Mouse (Mus musculus) c-Kit-positive CD71-positive TER-119-positive erythroid progenitor cells, embryonic 14.5 days (primary cell): ENCODE measurements around the gene Myo15b.
A peak's percentile ranks its signal among the peaks of the same experiment; 100 is the strongest.

ENCODE experiments used
- DNase-seq: peaks from one replicate; pipeline ENCODE4 v3.0.0-alpha.2; 2013; ENCODE audit warnings: low spot score

The Myo15b gene

DNA sequence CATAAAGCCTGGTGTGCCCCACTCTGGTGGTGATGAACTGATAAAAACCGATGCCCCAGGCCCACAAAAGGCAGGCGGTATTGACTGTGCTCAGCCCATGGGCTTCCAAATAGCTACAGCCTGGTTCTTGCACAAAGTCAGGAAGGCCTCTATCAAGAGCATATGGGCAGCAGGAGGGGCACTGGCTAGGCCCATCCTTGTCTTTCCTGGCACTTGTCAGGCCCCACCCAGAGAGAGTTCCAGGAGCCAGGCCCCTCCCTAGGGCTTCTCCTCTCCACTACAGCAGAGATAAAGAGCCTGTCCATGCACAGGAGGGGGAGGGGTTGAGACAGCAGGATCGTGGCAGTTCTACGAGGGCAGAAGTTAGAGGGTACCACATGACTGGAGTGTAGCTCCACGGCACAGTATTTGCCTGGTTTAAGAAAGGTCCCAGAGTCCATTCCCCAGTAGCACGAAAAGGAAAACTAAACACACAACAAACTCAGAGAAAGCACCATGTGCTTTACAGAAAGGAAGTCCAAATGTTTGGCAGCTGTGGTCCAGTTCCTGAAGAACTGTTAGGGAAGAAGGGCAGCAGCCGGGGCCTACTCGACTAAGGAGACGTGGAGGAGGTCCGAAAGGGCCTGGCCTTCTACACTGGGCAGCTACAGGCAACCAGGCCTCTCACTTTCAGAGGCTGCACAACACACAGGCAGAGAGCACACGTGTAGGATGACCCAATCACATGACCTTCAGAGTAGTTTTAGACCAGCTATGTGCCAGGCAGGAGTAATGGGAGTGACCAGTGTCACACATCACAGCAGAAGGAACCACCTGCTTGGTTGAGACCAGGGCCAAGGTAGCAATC is 45.4 kb downstream of the Myo15b start:
- peak; percentile 81 for DNase-seq

DNA sequence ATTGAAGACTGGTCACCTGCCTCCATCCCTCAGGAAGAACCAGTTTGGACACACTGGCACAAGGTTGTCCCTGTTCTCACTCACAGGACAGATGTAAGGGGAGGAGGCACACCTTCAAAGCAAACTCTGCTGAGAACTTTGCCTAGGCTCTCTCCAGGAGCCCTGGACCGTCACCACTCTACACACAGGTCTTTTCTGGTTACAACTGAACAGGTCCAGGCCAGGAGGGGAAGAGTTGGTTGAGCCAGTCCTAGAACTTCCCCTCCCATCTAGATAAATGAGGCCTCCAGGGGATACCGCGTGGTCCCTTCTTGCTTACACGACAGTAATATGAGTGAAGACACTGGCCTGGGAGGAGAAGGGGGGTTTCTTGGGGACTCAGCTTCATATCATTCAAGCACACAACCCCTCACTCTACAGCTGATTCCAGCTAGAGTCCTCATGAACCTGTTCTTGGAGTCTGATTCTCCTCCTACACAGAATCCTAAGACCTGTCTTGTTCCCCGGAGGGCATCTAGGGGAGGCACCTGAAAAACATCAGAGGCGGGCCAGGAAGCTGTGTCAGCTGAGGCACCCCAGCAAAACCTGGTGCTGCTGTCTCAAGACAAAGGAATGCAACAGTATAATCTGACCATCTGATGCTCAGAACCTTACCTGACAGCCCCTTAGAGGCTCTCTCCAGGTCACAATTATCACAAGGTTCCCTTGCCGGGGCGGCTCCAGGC is 46.2 kb downstream of the Myo15b start:
- no peak for DNase-seq

DNA sequence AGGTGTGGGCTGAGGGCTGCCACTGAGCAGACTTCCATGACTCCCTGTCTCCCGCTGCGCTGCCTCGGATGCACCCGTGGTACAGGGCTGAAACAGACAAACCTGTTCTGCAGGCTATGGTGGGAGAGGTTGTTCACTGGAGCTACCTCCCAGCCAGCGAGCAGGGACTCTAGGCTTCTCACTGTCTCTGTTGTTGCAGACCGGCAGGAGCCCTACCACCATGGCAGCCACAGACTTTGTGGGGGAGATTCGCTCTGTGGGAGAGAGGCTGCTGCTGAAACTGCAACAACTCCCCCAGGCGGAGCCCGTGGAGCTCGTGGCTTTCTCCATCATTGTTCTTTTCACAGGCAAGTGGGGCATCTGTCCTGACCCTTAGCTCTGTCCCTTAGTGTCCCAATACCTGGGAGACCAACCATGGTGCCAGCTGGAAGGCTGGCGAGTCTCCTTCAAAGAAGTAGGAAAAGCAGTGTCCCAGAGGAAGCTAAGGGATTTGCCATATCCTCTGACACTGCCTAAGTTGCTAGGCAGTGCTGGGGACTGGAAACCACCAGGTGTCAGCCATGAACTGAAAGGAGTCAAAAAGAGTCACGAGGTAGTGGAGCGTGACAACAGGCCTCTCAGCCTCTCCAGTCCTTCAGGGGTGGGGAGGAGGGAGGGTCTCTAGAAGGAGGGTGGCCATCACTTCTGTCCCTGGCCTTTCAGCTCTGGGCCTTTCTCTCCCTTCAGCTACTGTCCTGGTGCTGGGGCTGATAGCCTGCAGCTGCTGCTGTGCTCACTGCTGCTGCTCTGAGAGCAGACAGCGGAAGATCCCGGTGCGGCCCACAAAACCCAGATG is 47.0 kb downstream of the Myo15b start:
- no peak for DNase-seq

DNA sequence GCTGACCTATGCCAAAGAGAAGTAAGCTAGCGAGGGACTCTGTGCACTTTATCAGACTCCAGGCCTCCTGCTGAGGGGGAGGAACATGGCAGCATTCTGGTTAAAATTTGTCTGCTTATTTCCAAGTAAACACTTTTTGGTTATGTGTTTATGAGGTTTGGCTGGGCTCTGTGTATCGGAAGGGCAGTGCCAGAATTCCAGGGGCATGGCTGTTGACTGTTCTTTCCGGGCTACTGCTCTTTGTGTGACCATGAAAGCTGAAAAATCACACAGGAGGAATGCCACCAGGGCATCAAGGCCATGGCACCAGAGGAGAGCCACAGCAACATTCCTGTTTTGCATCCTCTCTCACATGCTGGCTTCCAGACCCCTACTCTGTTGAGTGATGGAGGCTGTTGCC is 47.9 kb downstream of the Myo15b start:
- DNase-seq: no peak

DNA sequence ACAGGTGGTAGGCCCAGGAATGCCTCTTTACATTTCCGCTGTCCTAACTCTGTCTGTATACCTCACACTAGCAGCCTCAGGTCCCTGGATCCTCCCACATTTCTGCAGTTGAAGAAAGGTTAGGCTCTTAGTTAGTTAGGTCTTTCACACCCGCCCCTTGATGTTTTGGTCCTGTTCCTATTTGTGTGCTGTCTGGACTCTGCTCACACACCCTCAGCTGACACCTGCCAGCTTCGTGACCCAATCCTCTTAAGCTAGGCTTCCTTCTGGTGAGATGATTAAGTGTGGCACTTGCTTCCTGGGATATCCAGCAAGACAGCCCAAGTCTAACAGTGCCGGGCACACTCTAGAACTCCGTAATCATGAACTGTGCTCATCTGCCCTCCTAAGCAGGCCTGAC is 48.3 kb downstream of the Myo15b start:
- DNase-seq: no peak

DNA sequence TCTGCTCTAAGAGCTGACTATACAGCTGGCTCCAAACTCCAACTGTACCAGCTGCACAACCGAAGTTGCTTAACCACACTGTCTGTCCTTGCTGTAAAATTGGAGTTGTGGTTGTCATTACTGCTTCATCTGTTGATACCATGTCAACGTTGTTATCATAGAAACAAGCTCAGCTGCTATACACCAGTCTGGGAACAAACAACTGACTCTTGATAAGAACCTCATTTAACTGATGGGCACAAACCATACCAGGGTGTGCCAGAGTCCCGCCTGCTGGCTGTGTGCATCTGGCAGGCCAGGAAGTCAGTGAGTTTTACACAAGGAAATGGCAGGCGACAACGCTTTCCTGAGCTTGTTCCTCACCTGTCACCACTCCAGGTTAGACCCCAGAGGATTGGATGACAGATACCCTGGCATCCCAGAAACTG is 52.9 kb downstream of the Myo15b start:
- peak; percentile 77 for DNase-seq

DNA sequence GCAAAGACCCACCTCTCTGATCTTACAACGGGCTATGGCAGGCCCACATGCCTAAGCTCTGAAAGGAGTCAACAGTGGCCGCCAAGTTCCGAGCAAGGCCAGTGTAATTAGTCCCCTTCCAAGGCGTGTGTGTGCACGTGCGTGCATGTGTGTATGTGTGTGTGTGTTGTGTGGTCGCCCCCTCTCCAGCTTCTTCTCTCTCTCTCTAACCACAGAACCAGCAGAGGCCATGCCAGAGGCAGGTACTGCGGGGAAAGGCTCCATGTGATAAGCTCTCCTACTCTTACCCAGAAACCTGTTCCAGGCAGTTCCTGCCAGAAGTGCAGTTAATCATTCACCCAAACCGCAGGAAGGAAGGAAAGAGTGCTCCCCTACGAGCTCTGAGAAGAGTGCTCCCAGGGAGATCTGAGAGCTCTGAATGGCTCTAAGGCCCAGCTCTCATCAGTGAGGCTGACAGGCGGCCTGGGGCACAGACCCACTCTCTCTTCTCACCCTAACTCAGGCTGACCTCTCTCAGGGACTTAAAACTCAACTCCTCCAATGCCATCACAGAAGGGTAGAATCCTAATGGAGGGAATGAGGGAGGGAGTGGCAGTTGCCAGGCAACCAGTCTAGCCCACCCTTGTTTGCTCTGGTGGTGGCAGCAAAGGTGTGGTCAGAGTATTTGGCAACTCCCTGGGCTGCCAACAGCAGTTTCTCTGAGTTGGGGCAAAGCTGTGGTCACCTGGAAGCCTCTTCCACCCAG is 53.6 kb downstream of the Myo15b start, which contains the start of gene Smim6:
Gene Smim6, plus strand, starts transcription at position 386 of the 745 bp plus-strand sequence.
- DNase-seq: peak; percentile 70

DNA sequence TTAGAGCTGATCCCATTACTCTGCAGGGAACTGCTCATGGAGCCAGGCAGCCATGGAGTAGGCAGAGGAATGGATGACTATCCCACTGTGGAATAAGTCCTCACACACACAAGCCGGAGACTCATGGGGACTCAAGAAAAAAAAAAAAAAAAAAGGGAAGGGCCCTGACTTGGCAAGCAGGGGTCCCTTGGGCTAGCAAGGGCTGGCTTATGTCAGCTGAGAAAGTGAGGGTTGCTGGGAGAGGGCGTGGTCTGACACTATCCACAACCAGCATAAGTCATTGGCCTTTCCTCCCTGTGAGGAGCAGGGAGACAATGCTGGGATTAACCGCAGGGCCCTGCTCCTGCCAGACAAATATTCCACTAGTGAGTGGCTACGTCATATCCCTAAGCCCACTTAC is 58.4 kb downstream of the Myo15b start:
- DNase-seq: no peak

DNA sequence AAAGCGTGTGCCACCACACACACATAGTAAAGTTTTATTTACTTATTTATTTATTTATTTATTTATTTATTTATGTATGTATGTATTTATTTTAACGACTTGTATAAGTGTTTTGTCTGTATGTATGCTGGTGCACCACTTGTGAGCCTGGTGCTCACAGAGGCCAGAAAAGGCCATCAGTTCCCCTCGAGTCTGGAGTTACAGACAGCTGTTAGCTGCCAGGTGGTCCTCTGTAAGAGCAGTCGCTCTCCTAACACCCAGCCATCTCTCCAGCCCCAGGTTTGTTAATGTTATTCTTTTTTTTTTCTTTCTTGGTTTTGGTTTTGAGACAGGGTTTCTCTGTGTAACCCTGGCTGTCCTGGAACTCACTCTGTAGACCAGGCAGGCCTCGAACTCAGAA is 60.4 kb downstream of the Myo15b start:
- DNase-seq: no peak

DNA sequence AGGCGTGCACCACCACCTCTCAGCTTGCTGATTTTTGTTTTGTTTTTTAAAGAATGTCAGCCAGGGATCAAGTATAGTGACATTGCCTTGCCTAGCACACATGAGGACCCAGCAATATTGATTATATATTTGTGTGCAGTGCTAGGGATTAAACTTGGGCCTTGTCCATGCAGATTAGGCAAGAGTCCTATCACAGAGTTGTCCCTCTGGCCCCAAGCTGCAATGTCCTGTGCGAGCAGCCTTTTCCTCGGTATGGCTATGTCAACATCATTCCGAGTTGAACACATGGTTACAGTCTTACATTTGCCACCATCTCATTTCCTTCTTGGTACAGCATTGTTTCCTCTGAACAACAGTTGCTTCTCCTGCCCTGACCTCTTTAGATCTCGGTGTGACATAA is 60.9 kb downstream of the Myo15b start:
- no peak for DNase-seq

DNA sequence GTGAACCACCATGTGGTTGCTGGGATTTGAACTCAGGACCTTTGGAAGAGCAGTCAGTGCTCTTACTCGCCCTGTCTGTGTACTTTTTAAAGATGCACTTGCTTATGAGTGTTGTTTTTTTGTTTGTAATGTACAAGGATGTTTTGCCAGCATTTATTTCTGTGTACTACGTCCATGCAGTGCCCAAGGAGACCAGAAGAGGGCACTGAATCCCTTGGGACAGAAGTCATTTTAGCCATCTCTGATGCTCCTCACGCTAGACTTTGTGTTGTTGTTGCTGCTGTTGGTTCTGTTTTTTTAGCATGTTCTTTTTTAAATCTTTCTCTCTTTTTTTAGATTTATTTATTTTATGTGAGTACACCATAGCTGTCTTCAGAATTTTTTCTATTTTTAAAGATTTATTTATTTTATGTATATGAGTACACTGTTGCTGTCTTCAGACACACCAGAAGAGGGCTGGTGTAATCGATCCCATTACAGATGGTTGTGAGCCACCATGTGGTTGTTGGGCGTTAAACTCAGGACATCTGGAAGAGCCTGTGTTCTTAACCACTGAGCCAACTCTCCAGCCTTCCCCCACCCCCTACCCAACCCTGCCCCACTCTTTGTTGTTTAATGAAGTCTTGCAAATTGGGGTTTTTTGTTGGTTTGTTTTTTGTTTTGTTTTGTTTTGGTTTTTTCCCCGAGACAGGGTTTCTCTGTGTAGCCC is 62.1 kb downstream of the Myo15b start:
- DNase-seq: peak; percentile 71

DNA sequence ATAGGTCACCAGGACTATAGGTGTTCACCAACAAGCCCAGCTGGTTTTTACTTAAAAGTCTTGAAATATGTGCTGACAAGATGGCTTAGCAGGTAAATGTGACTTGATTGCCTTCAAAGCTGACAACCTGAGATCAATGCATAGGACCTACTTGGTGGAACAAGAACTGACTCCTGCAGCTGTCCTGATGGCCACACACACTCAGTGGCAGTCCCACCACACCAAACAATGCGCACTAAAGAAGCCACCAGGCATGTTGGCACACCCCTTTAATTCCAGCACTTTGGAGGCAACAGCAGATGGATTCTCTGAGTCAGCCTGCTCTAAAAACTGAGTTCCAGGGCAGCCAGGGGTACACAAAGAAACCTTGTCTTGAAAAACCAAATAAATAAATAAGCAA is 63.8 kb downstream of the Myo15b start:
- no peak for DNase-seq

DNA sequence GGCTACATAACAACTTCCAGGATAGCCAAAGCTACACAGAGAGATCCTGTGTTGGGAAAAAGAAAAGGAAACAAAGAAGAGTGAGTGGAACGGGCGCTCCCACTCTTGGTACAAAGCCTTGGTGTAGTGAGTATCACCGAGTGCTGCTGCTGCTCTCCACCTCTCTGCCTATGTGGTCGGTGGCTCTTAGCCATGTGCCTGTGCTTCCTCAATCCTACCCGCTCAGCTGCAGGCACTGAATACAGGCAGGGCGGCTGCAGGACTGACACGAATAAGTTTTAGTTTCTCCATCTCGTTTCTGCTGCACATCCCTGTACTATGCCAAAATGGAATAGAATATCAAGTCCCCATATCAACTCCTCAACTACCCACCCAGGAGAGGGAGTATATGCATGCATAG is 70.8 kb downstream of the Myo15b start:
- no peak for DNase-seq

DNA sequence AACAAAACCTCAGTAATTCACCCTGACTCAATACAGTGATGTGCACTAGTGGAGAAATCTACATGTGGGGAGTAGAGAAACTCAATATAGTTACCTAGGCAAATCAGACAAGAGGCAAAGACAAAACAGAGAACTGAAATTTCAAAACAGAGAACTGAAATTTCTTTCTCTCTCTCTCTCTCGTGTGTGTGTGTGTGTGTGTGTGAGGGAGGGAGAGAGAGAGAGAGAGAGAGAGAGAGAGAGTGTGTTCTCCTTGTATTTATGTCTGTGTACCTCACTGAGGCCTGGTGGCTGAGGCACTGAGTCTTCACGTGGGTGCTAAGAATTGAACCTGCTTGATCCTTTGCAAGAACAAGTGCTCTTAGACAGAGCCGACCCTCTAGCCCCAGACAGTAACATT is 71.6 kb downstream of the Myo15b start:
- DNase-seq: no peak

DNA sequence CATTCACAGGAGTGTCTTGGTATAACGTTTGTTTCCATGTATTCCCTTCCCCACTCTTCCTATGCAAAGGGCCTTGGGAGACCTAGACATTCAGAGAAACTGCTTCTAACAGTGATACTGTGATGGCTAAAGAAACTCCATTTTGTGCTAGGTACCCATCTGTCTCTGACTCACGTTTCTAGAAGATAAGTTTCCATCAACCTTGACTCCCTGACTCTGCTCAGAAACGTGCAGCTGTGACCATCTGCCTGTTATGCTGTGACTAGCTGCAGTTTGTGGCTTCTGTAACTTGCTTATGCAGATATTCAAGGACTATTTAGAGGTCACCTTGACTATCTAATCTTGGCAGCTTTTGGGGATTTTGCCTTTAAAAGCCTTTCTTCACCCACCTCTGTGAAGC is 73.0 kb downstream of the Myo15b start:
- DNase-seq: no peak

DNA sequence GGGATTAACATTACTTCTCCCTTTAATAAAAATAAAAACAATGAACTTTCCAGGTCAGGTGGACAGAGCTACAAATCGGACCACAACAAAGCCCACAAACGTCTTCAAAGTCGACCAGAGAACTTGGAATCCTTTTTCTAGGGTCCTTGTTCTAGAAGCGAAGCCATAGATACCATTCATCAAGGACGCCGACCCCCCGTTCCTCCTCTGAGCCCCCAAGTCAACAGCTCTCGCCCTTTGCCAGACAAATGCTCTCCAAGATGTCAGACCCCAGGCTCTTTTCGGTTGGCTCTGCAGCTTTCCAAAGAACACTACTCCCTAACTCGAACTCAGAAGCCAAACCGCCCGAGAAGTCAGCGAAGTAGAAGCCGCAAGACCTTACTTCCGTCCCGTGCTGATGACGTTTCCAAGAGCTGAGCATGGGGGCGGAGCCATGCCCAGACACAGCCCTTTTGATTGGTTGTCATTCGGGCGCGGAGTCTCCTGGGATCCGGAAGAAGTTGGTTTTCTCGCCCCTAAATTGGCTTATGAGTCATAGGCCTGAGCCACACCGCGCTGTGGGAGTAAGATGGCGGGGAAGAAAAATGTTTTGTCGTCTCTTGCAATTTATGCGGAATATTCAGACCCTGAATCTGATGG is 75.0 kb downstream of the Myo15b start, which contains the start of the genes Sap30bp and Recql5:
Gene Sap30bp, plus strand, starts transcription at position 175 of the 639 bp plus-strand sequence.
Gene Recql5, minus strand, starts transcription at position 370 of the 639 bp plus-strand sequence.
- peak; percentile 99 for DNase-seq

DNA sequence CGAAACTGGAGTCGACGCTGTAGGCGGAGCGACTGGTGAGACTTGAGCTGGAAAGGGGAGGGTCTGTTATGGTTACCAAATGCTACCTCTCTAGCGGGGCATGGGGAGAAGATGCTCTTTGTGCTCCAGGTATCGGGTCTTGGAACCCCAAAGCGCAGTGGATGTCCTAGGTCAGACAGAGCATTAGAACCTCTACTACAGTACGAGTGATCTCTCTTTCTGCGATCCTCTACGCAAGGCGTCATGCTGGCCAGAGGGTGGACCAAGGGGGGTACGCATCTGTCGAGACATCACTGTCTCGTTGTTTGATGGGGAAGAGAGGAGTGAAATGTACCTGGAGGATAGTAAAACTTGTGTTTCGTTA is 75.5 kb downstream of the Myo15b start:
- DNase-seq: no peak

DNA sequence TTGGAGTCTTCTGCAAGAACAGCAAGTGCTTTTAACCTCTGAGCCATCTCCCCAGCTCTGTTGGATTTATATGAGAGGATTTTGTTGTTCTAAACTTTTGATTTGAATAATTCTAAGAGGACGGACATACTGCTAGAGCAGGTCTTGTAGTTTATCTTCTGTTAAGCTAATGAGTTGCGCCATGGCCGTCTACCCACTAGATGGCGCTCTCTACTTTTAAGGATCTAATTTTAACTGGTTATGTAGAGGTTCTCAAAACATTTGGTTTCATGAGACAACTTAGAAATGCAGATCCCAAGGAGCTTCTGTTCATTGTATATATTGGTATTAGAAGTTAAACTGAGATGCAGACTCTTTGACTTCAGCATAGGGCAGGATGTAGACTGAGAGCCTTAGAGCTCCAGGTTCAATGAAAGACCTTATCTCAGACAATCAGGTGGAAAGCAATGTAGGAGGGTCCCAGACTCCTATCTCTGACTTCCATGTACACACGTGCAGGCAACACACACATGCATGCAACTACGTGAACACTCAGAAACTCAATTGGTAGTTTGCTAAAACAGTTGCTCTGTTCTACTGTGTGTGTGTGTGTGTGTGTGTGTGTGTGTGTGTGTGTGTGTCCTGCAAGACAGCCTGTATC is 81.6 kb downstream of the Myo15b start:
- peak; percentile 76 for DNase-seq

DNA sequence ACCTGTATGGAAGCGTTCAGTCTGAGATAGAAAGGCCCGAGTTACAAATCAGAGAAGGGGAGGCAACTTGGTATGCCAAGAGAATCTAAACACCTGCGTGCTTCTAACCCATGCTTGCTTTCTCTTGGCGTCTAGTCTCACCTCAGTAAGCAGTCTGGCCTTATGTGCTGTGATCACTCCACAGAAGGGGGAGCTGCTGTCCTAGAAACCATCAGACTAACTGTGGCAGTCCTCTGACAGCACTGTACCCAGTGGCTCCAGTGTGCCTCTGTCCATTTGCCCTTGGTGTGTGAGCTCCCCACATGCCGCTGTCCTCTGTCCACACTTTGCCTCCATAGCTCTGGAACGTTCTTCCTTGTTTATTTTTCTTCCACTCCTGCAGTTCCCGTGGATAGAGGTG is 83.8 kb downstream of the Myo15b start:
- no peak for DNase-seq
